Mouse (Mus musculus) E14TG2a.4 (cell line): ENCODE data around the gene Ube2d1.

Source experiments
- CTCF ChIP-seq: conservative IDR thresholded peaks from 2 replicates; pipeline ENCODE4 v1.5.1; 2014; ENCODE audit warnings: low read length
- NANOG ChIP-seq: IDR thresholded peaks from 2 replicates; pipeline ENCODE4 v1.6.1; 2014; ENCODE audit warnings: borderline replicate concordance, low read length, mixed read lengths
- POU5F1 ChIP-seq: IDR thresholded peaks from 2 replicates; pipeline ENCODE4 v1.6.1; 2014; ENCODE audit warnings: low read length, borderline replicate concordance

DNA sequence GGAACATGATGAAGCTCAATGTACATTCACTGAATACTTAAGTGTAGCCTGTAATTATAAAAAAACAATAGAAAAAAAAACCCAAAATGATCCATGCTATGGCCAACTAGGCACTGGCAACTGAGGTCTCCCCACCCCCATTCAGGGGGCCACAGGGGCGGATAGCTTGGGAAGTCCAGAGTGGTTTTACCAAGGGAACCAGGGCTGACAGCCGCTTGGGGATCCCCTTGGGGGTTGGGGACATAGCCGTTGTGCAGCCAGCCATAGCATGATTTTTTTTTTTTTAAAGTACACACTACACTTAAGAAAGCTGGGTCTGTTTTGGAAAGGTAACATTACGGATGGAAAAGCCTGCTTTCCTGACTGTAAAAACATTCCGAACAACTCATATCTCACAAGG, 26.1 kb downstream of the Ube2d1 start:
- TF ChIP-seq CTCF (no peak), NANOG (no peak), POU5F1 (no peak)
